Mouse (Mus musculus): ENCODE measurements around the gene Olfr427.
"Not testable (repeated sequence)": the region's sequence is repeated elsewhere in the genome, so short reads cannot be mapped to it uniquely, and the experiment has no call there.

Olfr427 gene

GRCm38 (mm10) chr1:174096591-174096990 lies at the start of gene Olfr427:
Gene Olfr427, plus strand, starts transcription at chr1:174096891.
- DNase-seq (ENCODE audit: low spot score in 2 of 2) = no peak

- not testable (repeated sequence) for DNase-seq (ENCODE audit: low spot score in 2 of 2)
Measured at GRCm38 (mm10) chr1:174048227-174048626, 48.5 kb upstream of the Olfr427 start.

- DNase-seq (ENCODE audit: low spot score in 2 of 2) = no peak
Measured at GRCm38 (mm10) chr1:174048893-174049292, 47.8 kb upstream of the Olfr427 start, which contains the start of gene Olfr432. Gene Olfr432, plus strand, starts transcription at chr1:174049205.

- not testable (repeated sequence) for DNase-seq (ENCODE audit: low spot score in 2 of 2)
Measured at GRCm38 (mm10) chr1:174049357-174049756, 47.3 kb upstream of the Olfr427 start.

- no peak for DNase-seq (ENCODE audit: low spot score in 2 of 2)
Measured at GRCm38 (mm10) chr1:174050532-174050931, 46.2 kb upstream of the Olfr427 start.

- DNase-seq (ENCODE audit: low spot score in 2 of 2) = no peak
Measured at GRCm38 (mm10) chr1:174051515-174051914, 45.2 kb upstream of the Olfr427 start.

GRCm38 (mm10) chr1:174051931-174052536 lies 44.7 kb upstream of the Olfr427 start:
- DNase-seq (ENCODE audit: low spot score in 2 of 2) = no peak

- DNase-seq (ENCODE audit: low spot score in 2 of 2) = no peak
Measured at GRCm38 (mm10) chr1:174052981-174053380, 43.7 kb upstream of the Olfr427 start.

GRCm38 (mm10) chr1:174055248-174055647 lies 41.4 kb upstream of the Olfr427 start:
- DNase-seq (ENCODE audit: low spot score in 2 of 2) = no peak

GRCm38 (mm10) chr1:174066305-174066704 lies 30.4 kb upstream of the Olfr427 start, which contains the start of gene Olfr430:
Gene Olfr430, plus strand, starts transcription at chr1:174066605.
- no peak for DNase-seq (ENCODE audit: low spot score in 2 of 2)

GRCm38 (mm10) chr1:174084031-174084430 lies 12.7 kb upstream of the Olfr427 start, which contains the start of gene Olfr429:
Gene Olfr429, plus strand, starts transcription at chr1:174084331.
- no peak for DNase-seq (ENCODE audit: low spot score in 2 of 2)

GRCm38 (mm10) chr1:174103735-174104134 lies 7.0 kb downstream of the Olfr427 start:
- DNase-seq (ENCODE audit: low spot score in 2 of 2) = no peak

GRCm38 (mm10) chr1:174121062-174121461 lies 24.4 kb downstream of the Olfr427 start, which contains the start of gene Olfr231:
Gene Olfr231, minus strand, starts transcription at chr1:174121162.
- no peak for DNase-seq (ENCODE audit: low spot score in 2 of 2)

- no peak for DNase-seq (ENCODE audit: low spot score in 2 of 2)
Measured at GRCm38 (mm10) chr1:174131217-174131616, 34.5 kb downstream of the Olfr427 start, which contains the start of gene Olfr424. Gene Olfr424, plus strand, starts transcription at chr1:174131517.

GRCm38 (mm10) chr1:174131999-174132398 lies 35.3 kb downstream of the Olfr427 start:
- no peak for DNase-seq (ENCODE audit: low spot score in 2 of 2)

GRCm38 (mm10) chr1:174141384-174141783 lies 44.7 kb downstream of the Olfr427 start:
- no peak for DNase-seq (ENCODE audit: low spot score in 2 of 2)

- DNase-seq (ENCODE audit: low spot score in 2 of 2) = no peak
Measured at GRCm38 (mm10) chr1:174146696-174147095, 50.0 kb downstream of the Olfr427 start.

- no peak for DNase-seq (ENCODE audit: low spot score in 2 of 2)
Measured at GRCm38 (mm10) chr1:174149289-174149688, 52.6 kb downstream of the Olfr427 start.
